Mouse (Mus musculus) megakaryocyte-erythroid progenitor cell, adult 5-6 weeks (primary cell): Measurements from ENCODE around the gene Nes. TPM values are rescaled to one million over a fixed set of nuclear protein-coding genes. Genes with fewer than 3 reads are reported as not detected.
A peak's percentile ranks its signal among the peaks of the same experiment; 100 is the strongest.

ENCODE experiments used
- ATAC-seq: replicated peaks from 2 replicates; pipeline ENCODE4 v1.8.0; 2016; ENCODE audit warnings: mild to moderate bottlenecking, inconsistent platforms; ENCODE audit not compliant: severe bottlenecking, poor library complexity, low FRiP score, low TSS enrichment
- total RNA-seq, 2 experiments: library from RNA; stranded (forward) in 1 of 2; stranded (reverse) in 1 of 2; fragments of 200-1000, 215-1000 nt in 1 of 2; fragments of >200 nt in 1 of 2; fragmentation: Nextera tagmentation in 1 of 2; gene quantifications; 2 replicates each; pipeline ENCODE4 v1.2.3; 2014 to 2017

Gene Nes
- total RNA-seq, 2 experiments from 2014 or later: not detected

- ATAC-seq: no peak
Measured at GRCm38 (mm10) chr3:88002291-88002976, 31.6 kb downstream of the Nes start.

GRCm38 (mm10) chr3:88005822-88006786, 35.2 kb downstream of the Nes start:
- ATAC-seq: no peak

- ATAC-seq: peak; percentile 63; the same call in 1 of the 2 replicates
Measured at GRCm38 (mm10) chr3:88010634-88011265, 39.9 kb downstream of the Nes start.

- ATAC-seq: peak; percentile 92
Measured at GRCm38 (mm10) chr3:88022322-88023191, 51.7 kb downstream of the Nes start.

- 0 out of 2 replicates have a peak, but pooled peaks have one; percentile 1 for ATAC-seq
Measured at GRCm38 (mm10) chr3:88023192-88024074, 52.6 kb downstream of the Nes start.

GRCm38 (mm10) chr3:88026823-88027222, 55.9 kb downstream of the Nes start:
- no peak for ATAC-seq

- no peak for ATAC-seq
Measured at GRCm38 (mm10) chr3:88027434-88028186, 56.7 kb downstream of the Nes start, which contains the start of gene Hapln2. Gene Hapln2 (minus strand): TSS chr3:88027583.

Other genes starting within 250 kb of the Nes start
- not detected in 2 replicates for gene Lrrc71, start 222.5 kb upstream of the Nes start, total RNA-seq (2014; fragmentation: Nextera tagmentation)
- 0.23 TPM in 1 of 2 replicates, not detected in the other for gene Lrrc71, start 222.5 kb upstream of the Nes start, total RNA-seq (2017)
- not detected in 2 replicates for gene Ntrk1, start 175.9 kb upstream of the Nes start, total RNA-seq (2014; fragmentation: Nextera tagmentation)
- gene Ntrk1, start 175.9 kb upstream of the Nes start, total RNA-seq (2017): not detected in 2 replicates
- gene Insrr, start 174.1 kb upstream of the Nes start, total RNA-seq (2014; fragmentation: Nextera tagmentation): not detected in 2 replicates
- 0.15 TPM in 1 of 2 replicates, not detected in the other for gene Insrr, start 174.1 kb upstream of the Nes start, total RNA-seq (2017)
- 3.3 and 15.3 TPM in 2 replicates for gene Pear1, start 146.8 kb upstream of the Nes start, total RNA-seq (2014; fragmentation: Nextera tagmentation)
- 3.2 and 4.3 TPM in 2 replicates for gene Pear1, start 146.8 kb upstream of the Nes start, total RNA-seq (2017)
- 0.74 and 2.2 TPM in 2 replicates for gene Sh2d2a, start 124.3 kb upstream of the Nes start, total RNA-seq (2014; fragmentation: Nextera tagmentation)
- 5.2 TPM in 1 of 2 replicates, not detected in the other for gene Sh2d2a, start 124.3 kb upstream of the Nes start, total RNA-seq (2017)
- 39.9 and 52.2 TPM in 2 replicates for gene Prcc, start 85.5 kb upstream of the Nes start, total RNA-seq (2014; fragmentation: Nextera tagmentation)
- 30.1 and 48.5 TPM in 2 replicates for gene Prcc, start 85.5 kb upstream of the Nes start, total RNA-seq (2017)
- gene Hdgf, start 64.8 kb upstream of the Nes start, total RNA-seq (2014; fragmentation: Nextera tagmentation): 676 and 813 TPM in 2 replicates
- 908 and 1,020 TPM in 2 replicates for gene Hdgf, start 64.8 kb upstream of the Nes start, total RNA-seq (2017)
- gene Mrpl24, start 51.6 kb upstream of the Nes start, total RNA-seq (2014; fragmentation: Nextera tagmentation): 147 and 201 TPM in 2 replicates
- 116 and 118 TPM in 2 replicates for gene Mrpl24, start 51.6 kb upstream of the Nes start, total RNA-seq (2017)
- 65.1 and 78.0 TPM in 2 replicates for gene Isg20l2, start 40.8 kb upstream of the Nes start, total RNA-seq (2014; fragmentation: Nextera tagmentation)
- 60.4 and 61.7 TPM in 2 replicates for gene Isg20l2, start 40.8 kb upstream of the Nes start, total RNA-seq (2017)
- 26.9 and 34.3 TPM in 2 replicates for gene Rrnad1, start 40.4 kb upstream of the Nes start, total RNA-seq (2014; fragmentation: Nextera tagmentation)
- gene Rrnad1, start 40.4 kb upstream of the Nes start, total RNA-seq (2017): 4.1 and 10.0 TPM in 2 replicates
- gene Crabp2, start 22.4 kb upstream of the Nes start, total RNA-seq (2014; fragmentation: Nextera tagmentation): 2.8 TPM in 1 of 2 replicates, not detected in the other
- 1.2 TPM in 1 of 2 replicates, not detected in the other for gene Crabp2, start 22.4 kb upstream of the Nes start, total RNA-seq (2017)
- not detected in 2 replicates for gene Bcan, start 29.2 kb downstream of the Nes start, total RNA-seq (2014; fragmentation: Nextera tagmentation)
- gene Bcan, start 29.2 kb downstream of the Nes start, total RNA-seq (2017): not detected in 2 replicates
- gene Hapln2, start 56.5 kb downstream of the Nes start, total RNA-seq (2014; fragmentation: Nextera tagmentation): not detected in 2 replicates
- gene Hapln2, start 56.5 kb downstream of the Nes start, total RNA-seq (2017): not detected in 2 replicates
- gene Gpatch4, start 72.0 kb downstream of the Nes start, total RNA-seq (2014; fragmentation: Nextera tagmentation): 48.6 and 79.2 TPM in 2 replicates
- 81.0 and 81.9 TPM in 2 replicates for gene Gpatch4, start 72.0 kb downstream of the Nes start, total RNA-seq (2017)
- gene Naxe, start 87.4 kb downstream of the Nes start, total RNA-seq (2014; fragmentation: Nextera tagmentation): 36.8 and 68.7 TPM in 2 replicates
- 21.8 and 25.8 TPM in 2 replicates for gene Naxe, start 87.4 kb downstream of the Nes start, total RNA-seq (2017)
- not detected in 2 replicates for gene Ttc24, start 107.2 kb downstream of the Nes start, total RNA-seq (2014; fragmentation: Nextera tagmentation)
- not detected in 2 replicates for gene Ttc24, start 107.2 kb downstream of the Nes start, total RNA-seq (2017)
- 9.7 and 16.0 TPM in 2 replicates for gene Iqgap3, start 110.9 kb downstream of the Nes start, total RNA-seq (2014; fragmentation: Nextera tagmentation)
- gene Iqgap3, start 110.9 kb downstream of the Nes start, total RNA-seq (2017): 6.6 and 15.2 TPM in 2 replicates
- gene Mef2d, start 171.3 kb downstream of the Nes start, total RNA-seq (2014; fragmentation: Nextera tagmentation): 91.9 and 97.4 TPM in 2 replicates
- gene Mef2d, start 171.3 kb downstream of the Nes start, total RNA-seq (2017): 19.7 and 50.5 TPM in 2 replicates